Mouse (Mus musculus) liver, postnatal 0 days (tissue): ENCODE data around the gene Cwc27. TPM values are rescaled to one million over a fixed set of nuclear protein-coding genes. Genes with fewer than 3 reads are reported as not detected.
A peak's percentile ranks its signal among the peaks of the same experiment; 100 is the strongest.

Experiments
- ATAC-seq: fragments of 200-750 bp; cut with Nextera tagmentation; 2 replicates; pipeline ENCODE4 v1.8.0; 2017; ENCODE audit warnings: mild to moderate bottlenecking, moderate library complexity
- DNase-seq: peaks from one replicate; pipeline ENCODE4 v3.0.0-alpha.2; 2016
- H3K27ac ChIP-seq: fragments of 300-500 bp; sonication (generic); 2 replicates; pipeline ENCODE4 v1.5.1; 2014; ENCODE audit warnings: antibody characterized with exemption, moderate library complexity, mild to moderate bottlenecking, low read depth
- H3K27me3 ChIP-seq: fragments of 300-500 bp; sonication (generic); 2 replicates; pipeline ENCODE4 v1.6.1; 2014; ENCODE audit warnings: low read length, control low read depth, mixed read lengths; ENCODE audit not compliant: insufficient read depth
- H3K36me3 ChIP-seq: fragments of 300-500 bp; sonication (generic); replicated peaks from 2 replicates; pipeline ENCODE4 v1.6.1; 2014; ENCODE audit warnings: mild to moderate bottlenecking, control low read depth, low read length, moderate library complexity, mixed read lengths; ENCODE audit not compliant: insufficient read depth
- H3K4me1 ChIP-seq: fragments of 300-500 bp; sonication (generic); 2 replicates; pipeline ENCODE4 v1.6.1; 2014; ENCODE audit warnings: antibody characterized with exemption, mild to moderate bottlenecking, control low read depth; ENCODE audit not compliant: insufficient read depth
- H3K4me2 ChIP-seq: fragments of 300-500 bp; sonication (generic); 2 replicates; pipeline ENCODE4 v1.6.1; 2014; ENCODE audit warnings: low read depth, mild to moderate bottlenecking, low read length, moderate library complexity, mixed read lengths
- H3K4me3 ChIP-seq: fragments of 300-500 bp; sonication (generic); 2 replicates; pipeline ENCODE4 v1.5.1; 2014; ENCODE audit warnings: low read depth, low read length
- H3K9ac ChIP-seq: fragments of 300-500 bp; sonication (generic); replicated peaks from 2 replicates; pipeline ENCODE4 v1.6.1; 2014; ENCODE audit warnings: mild to moderate bottlenecking, moderate library complexity
- H3K9me3 ChIP-seq: fragments of 300-500 bp; sonication (generic); 2 replicates; pipeline ENCODE4 v1.6.1; 2016; ENCODE audit warnings: mild to moderate bottlenecking, control low read depth, low read length, mixed read lengths
- CTCF ChIP-seq: sonication (generic); IDR thresholded peaks from 2 replicates; pipeline ENCODE4 v1.5.1; 2016; ENCODE audit warnings: antibody characterized with exemption, low read depth
- EP300 ChIP-seq: IDR thresholded peaks from 2 replicates; pipeline ENCODE4 v1.6.1; 2016; ENCODE audit warnings: antibody characterized with exemption, low read depth, mild to moderate bottlenecking
- WGBS: fragments of 180-500 bp; shearing (Covaris S2); extraction: QIAGEN DNeasy Blood & Tissue Kit; methylation state at CpG from one replicate; pipeline ENCODE4 v1.1.7; 2014; ENCODE audit not compliant: insufficient replicate concordance; 5-methylcytosine and 5-hydroxymethylcytosine counted together
- polyA plus RNA-seq: library from polyadenylated mRNA; unstranded; fragments of >200 nt; fragmentation: Nextera tagmentation; extraction: Ambion mirVana; gene quantifications from 2 replicates; pipeline ENCODE4 v1.2.1, GENCODE M21; 2015

The Cwc27 gene
- polyA plus RNA-seq, 1 experiment from 2014 or later: 7.8 TPM

DNA sequence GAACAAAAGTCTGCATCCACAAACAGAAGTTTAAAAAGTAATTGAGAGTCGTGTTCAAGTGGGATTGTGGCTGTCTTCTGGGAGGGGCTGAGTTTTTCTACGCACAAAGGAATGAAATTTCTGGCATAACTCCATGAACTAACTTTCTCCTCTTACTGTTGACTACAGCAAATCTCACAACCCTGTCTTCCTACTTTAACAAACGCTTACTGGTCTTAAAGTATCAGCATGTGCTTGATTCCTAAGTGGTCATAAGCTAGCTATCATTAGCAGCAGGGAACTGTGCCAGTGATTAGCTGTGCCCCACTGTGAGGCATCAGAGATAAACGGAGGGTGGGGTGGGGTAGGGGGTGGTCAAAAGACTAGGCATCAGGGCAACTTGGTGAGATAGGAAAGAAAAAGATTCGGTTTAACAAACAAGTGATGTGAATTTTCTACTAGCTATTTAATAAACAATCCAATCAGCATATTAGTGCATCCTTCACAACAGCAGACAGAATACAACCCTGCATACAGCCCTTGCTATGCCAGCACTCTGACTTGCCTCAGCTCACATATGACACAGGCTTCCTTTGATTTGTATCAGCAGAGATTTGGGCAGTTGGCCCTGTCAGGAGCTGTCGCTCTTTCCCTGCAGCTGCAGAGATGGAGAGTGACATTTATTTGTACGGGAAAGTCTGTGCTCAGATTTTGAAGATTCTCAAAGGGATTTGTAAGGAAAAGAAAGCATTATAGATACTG, 184.3 kb downstream of the Cwc27 start:
- 0 out of 2 replicates have a peak, but pooled peaks cover 3% of the 10 kb centered on the region for H3K36me3 ChIP-seq
- no peaks in the 10 kb centered on the region for H3K9me3 ChIP-seq
- no peak overlapping the region for H3K9ac ChIP-seq
- H3K4me1 ChIP-seq: no peaks in the 10 kb centered on the region
- H3K27me3 ChIP-seq: no peaks in the 10 kb centered on the region
- no peak for ATAC-seq
- H3K4me3 ChIP-seq: no peak overlapping the region
- H3K4me2 ChIP-seq: no peak overlapping the region
- DNase-seq: no peak
- WGBS: 55% methylated on average over 7 of the region's 7 CpGs
- TF ChIP-seq EP300: no peak
- no peak for TF ChIP-seq CTCF
- no peak overlapping the region for H3K27ac ChIP-seq

DNA sequence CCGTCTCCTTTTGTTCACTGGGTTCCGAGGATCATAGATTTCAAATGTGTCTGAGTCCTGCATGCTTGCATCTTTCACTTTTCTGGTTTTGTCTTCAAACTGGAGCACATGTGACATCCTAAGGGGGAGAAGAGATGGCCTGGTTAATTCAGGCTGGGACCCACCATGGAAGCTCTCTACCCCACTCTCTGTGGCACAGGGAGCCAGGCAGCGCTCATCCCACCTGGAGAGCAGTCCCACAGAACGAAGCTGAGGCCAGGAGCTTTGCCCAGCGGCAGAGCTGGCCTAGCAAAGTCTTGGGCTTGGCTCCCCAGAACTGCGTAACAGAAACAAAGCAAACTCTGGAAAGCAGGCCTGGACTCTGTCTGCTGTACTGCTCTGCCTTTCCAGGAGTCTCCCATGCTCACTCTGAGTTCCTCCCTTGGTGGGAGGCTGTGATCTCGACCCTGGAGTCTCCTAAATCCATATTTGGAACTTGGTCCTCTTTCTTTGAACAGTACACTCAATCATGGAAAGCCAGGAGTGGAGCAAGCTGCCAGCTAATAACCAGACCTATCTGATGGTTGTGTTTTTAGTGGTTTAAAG, 185.2 kb downstream of the Cwc27 start:
- Histone ChIP-seq H3K4me3 (no peak overlapping the region), H3K4me2 (no peak overlapping the region), H3K36me3 (0 out of 2 replicates have a peak, but pooled peaks cover 3% of the 10 kb centered on the region), H3K4me1 (no peaks in the 10 kb centered on the region), H3K27ac (no peak overlapping the region), H3K9me3 (no peaks in the 10 kb centered on the region), H3K27me3 (no peaks in the 10 kb centered on the region), H3K9ac (no peak overlapping the region)
- ATAC-seq: no peak
- DNase-seq: no peak
- 80% methylated on average over 7 of the region's 7 CpGs for WGBS
- TF ChIP-seq CTCF (no peak), EP300 (no peak)

- Histone ChIP-seq H3K4me1 (no peaks in the 10 kb centered on the region), H3K27me3 (no peaks in the 10 kb centered on the region), H3K27ac (no peak overlapping the region), H3K4me2 (no peak overlapping the region), H3K36me3 (0 out of 2 replicates have a peak, but pooled peaks cover 3% of the 10 kb centered on the region), H3K9ac (no peak overlapping the region), H3K9me3 (no peaks in the 10 kb centered on the region), H3K4me3 (no peak overlapping the region)
- WGBS: 60% methylated on average over 5 of the region's 5 CpGs
- TF ChIP-seq EP300: no peak
- no peak for TF ChIP-seq CTCF
- 0 out of 2 replicates have a peak, but pooled peaks have one; percentile 33 for ATAC-seq
- DNase-seq: peak; percentile 53
Observed at GRCm38 (mm10) chr13:104630808-104631207, 186.1 kb downstream of the Cwc27 start.

DNA sequence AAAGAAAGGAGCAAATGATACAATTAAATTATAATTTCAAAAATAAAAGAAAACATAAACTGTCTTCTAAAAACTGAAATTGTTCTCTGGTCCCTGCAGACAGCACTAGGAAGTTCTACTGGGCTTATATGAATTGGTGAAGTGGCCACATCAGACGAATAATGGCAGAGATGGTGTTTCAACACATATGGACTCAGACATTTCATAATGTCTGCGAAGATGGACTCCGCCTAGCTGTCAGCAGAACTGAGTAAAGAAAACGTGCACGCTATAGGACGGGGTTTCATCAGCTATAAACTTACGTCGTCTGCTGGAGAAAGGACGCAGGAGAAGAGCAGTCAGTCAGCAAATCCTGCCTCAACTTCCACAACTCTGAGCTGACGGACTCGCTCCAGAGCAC, 187.3 kb downstream of the Cwc27 start:
- H3K9ac ChIP-seq: no peak overlapping the region
- 80% methylated on average over 11 of the region's 11 CpGs for WGBS
- H3K27ac ChIP-seq: no peak overlapping the region
- no peaks in the 10 kb centered on the region for H3K9me3 ChIP-seq
- no peaks in the 10 kb centered on the region for H3K4me1 ChIP-seq
- ATAC-seq: no peak
- no peak for DNase-seq
- 0 out of 2 replicates have a peak, but pooled peaks cover 3% of the 10 kb centered on the region for H3K36me3 ChIP-seq
- no peak overlapping the region for H3K4me3 ChIP-seq
- TF ChIP-seq EP300 (no peak), CTCF (no peak)
- no peak overlapping the region for H3K4me2 ChIP-seq
- H3K27me3 ChIP-seq: no peaks in the 10 kb centered on the region

DNA sequence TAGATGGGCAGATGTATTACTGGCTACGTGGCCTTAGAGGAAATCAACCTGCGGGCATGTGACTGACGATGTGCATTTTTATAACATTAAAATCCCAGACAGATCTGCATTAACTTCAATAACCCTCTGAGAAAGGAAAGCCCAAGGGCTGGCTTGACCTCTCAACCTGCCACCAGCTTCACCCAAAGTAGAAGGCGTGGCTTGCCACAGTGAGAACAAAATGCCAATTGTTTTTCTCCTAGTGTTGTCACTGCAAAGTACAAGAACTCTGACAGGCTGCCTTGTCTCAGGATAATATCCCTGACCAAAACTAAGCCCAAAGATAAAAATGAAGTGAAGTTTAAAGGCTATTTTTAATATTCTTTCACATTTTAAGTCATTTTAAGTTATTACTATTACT, 188.9 kb downstream of the Cwc27 start:
- WGBS: 85% methylated on average over 4 of the region's 4 CpGs
- Histone ChIP-seq H3K27ac (no peak overlapping the region), H3K36me3 (0 out of 2 replicates have a peak, but pooled peaks cover 3% of the 10 kb centered on the region), H3K4me3 (no peak overlapping the region), H3K4me1 (no peaks in the 10 kb centered on the region), H3K9me3 (no peaks in the 10 kb centered on the region), H3K4me2 (no peak overlapping the region), H3K9ac (no peak overlapping the region), H3K27me3 (no peaks in the 10 kb centered on the region)
- ATAC-seq: no peak
- TF ChIP-seq CTCF (no peak), EP300 (no peak)
- DNase-seq: no peak

DNA sequence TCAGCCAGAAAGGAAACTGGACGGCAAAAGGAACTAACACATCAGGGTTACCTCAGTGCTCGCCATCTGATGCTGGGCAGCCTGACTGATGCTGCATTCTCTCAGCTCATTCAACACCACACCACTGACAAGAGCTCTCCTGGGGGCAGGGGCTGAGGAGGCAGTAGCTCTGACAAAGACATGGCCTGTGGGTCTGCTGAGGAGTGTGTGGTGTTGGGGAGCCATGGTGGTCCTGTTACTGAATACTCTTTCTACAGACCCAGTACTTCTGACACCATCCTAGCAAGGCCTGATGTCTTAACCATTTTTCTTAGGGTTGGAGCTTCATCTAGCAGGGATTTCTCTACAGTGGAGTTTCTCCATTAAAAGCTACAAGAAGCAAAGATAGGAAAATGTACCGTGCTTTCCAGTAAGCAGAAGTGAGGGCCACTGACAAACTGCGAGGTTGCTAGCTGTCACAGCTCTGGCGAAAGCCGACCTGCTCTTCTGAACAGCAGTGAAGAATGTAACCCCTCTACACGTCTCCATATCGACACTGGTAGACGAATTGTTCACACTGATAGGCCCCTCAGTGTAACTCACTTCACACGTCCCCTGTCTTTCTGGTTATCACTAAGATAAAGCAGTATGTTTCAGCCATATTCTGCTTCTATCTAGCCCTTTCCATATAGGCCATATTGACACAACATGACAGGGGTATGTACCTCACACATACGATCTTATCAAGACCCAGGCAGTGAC, 189.6 kb downstream of the Cwc27 start:
- 72% methylated on average over 11 of the region's 11 CpGs for WGBS
- ATAC-seq: no peak
- no peak overlapping the region for H3K4me3 ChIP-seq

More for the DNA sequence above, 189.6 kb downstream of the Cwc27 start:
- H3K9me3 ChIP-seq: no peaks in the 10 kb centered on the region
- no peaks in the 10 kb centered on the region for H3K27me3 ChIP-seq
- H3K9ac ChIP-seq: no peak overlapping the region
- H3K27ac ChIP-seq: no peak overlapping the region
- DNase-seq: no peak
- no peaks in the 10 kb centered on the region for H3K4me1 ChIP-seq
- H3K4me2 ChIP-seq: no peak overlapping the region
- TF ChIP-seq EP300 (no peak), CTCF (no peak)
- H3K36me3 ChIP-seq: 0 out of 2 replicates have a peak, but pooled peaks cover 3% of the 10 kb centered on the region
